Mouse (Mus musculus) cortical plate, adult 2 months (tissue): ENCODE data around the gene Hhipl2. TPM values are rescaled to one million over a fixed set of nuclear protein-coding genes. Genes with fewer than 3 reads are reported as not detected.
"Not testable (repeated sequence)": the region's sequence is repeated elsewhere in the genome, so short reads cannot be mapped to it uniquely, and the experiment has no call there.

Experiments used
- H3K27ac ChIP-seq: fragments of 200-500 bp; 2 replicates; pipeline ENCODE4 v1.5.1; 2012; ENCODE audit warnings: low read length, control low read depth, inconsistent platforms; ENCODE audit not compliant: insufficient read depth
- H3K4me1 ChIP-seq: fragments of 200-500 bp; 2 replicates; pipeline ENCODE4 v1.6.1; 2011; ENCODE audit warnings: low read length; ENCODE audit not compliant: control insufficient read depth, insufficient read depth
- H3K4me3 ChIP-seq: fragments of 200-500 bp; 2 replicates; pipeline ENCODE4 v1.5.1; 2011; ENCODE audit warnings: mild to moderate bottlenecking, low read length, control low read depth; ENCODE audit not compliant: insufficient read depth
- CTCF ChIP-seq: fragments of 200-500 bp; IDR thresholded peaks from 2 replicates; pipeline ENCODE4 v1.5.1; 2011; ENCODE audit warnings: mild to moderate bottlenecking, control low read depth, low read length; ENCODE audit not compliant: insufficient read depth; ENCODE audit errors: extremely low read depth
- POLR2A ChIP-seq: fragments of 200-500 bp; IDR thresholded peaks from 2 replicates; pipeline ENCODE4 v1.6.1; 2011; ENCODE audit warnings: mild to moderate bottlenecking, low read length, control low read depth; ENCODE audit not compliant: insufficient read depth; ENCODE audit errors: extremely low read depth
- polyA plus RNA-seq: library from polyadenylated mRNA; depleted of rRNA; stranded (reverse); fragments of >200 nt; gene quantifications from 2 replicates; pipeline ENCODE4 v1.2.3, GENCODE M21; 2012; rRNA removed

The Hhipl2 gene
- 0.72 and 0.79 TPM in 2 replicates for polyA plus RNA-seq

DNA sequence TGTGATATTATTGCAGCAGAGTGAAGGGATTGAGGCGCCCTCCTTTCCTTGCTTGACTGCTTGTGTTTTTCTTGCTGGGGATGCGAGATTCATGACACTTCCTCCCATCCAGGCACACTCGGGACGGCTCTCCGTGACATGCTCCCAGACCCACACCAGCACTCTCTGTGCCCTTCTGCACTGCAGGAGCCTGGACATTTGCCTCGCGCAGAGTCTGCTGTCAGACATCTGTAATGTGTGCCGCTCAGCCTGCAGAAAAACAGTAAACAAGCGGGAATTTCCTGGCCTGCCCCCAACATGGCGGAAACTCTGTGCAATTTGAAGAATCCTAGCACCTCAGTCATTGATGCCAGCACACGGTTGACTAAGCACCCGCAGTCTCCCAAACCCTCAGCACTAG, at the start of gene Hhipl2:
Gene Hhipl2, plus strand, starts transcription at position 343 of the 400 bp plus-strand sequence.
- no peak within 1 kb of the TSS for H3K4me3 ChIP-seq
- TF ChIP-seq CTCF, result no peak
- no peak for TF ChIP-seq POLR2A
- no peak within 1 kb of the TSS for H3K27ac ChIP-seq
- H3K4me1 ChIP-seq, result no peaks in the 10 kb centered on the region

- TF ChIP-seq POLR2A (no peak), CTCF (no peak)
- Histone ChIP-seq H3K4me1 (peaks cover 5% of the 10 kb centered on the region), H3K4me3 (peak overlapping the region; percentile 48), H3K27ac (no peak overlapping the region)
Observed at GRCm38 (mm10) chr1:183368601-183369400, 49.2 kb upstream of the Hhipl2 start.

DNA sequence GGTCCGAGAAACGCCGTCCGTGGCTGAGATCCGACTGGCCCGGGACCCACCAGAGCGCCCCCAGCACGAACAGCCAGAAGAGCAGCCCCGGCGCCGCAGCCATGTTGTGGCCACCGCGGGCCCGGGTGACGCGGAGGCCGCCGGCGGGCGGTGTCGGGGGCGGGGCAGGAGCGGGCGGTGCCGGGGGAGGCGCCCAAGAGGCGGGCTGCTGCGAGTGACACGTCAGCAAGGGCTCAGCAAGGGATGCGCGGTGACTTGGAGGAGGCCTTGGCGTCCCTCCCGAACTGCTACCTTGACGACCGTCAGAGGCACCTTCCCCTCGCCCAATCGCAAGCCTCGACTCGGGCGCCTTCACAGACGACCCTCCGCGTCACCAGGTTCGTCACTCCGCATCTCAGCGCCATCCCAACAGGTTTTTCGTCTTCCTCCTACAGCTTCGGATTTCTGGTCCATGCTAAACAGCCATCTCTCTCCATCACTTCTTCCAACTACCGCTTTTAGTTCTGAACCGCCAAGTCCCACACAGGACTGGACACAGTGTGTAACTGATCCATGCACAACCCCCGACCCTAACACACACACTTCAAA, 48.5 kb upstream of the Hhipl2 start, which contains the start of gene Mia3:
Gene Mia3, minus strand, starts transcription at position 127 of the 588 bp plus-strand sequence.
- Histone ChIP-seq H3K4me3 (peak within 1 kb of the TSS; percentile 48), H3K4me1 (peaks cover 5% of the 10 kb centered on the region), H3K27ac (0 out of 2 replicates have a peak within 1 kb of the TSS, but pooled peaks have one; percentile 24)
- TF ChIP-seq POLR2A, result peak; percentile 89
- no peak for TF ChIP-seq CTCF

GRCm38 (mm10) chr1:183374728-183375127, 43.3 kb upstream of the Hhipl2 start:
- no peaks in the 10 kb centered on the region; the same call in 1 of the 2 replicates for H3K4me1 ChIP-seq
- no peak overlapping the region for H3K4me3 ChIP-seq
- no peak overlapping the region for H3K27ac ChIP-seq
- TF ChIP-seq POLR2A (no peak), CTCF (no peak)

GRCm38 (mm10) chr1:183377045-183377444, 41.0 kb upstream of the Hhipl2 start:
- H3K4me3 ChIP-seq, result no peak overlapping the region
- H3K27ac ChIP-seq, result no peak overlapping the region
- H3K4me1 ChIP-seq, result no peaks in the 10 kb centered on the region
- TF ChIP-seq CTCF (no peak), POLR2A (no peak)

- no peak for TF ChIP-seq POLR2A
- no peak for TF ChIP-seq CTCF
- Histone ChIP-seq H3K4me1 (no peaks in the 10 kb centered on the region), H3K27ac (peak overlapping the region; percentile 47; the same call in 1 of the 2 replicates), H3K4me3 (no peak overlapping the region)
Observed at GRCm38 (mm10) chr1:183378321-183378941, 39.6 kb upstream of the Hhipl2 start.

GRCm38 (mm10) chr1:183379376-183379775, 38.6 kb upstream of the Hhipl2 start:
- H3K27ac ChIP-seq, H3K4me1 ChIP-seq, H3K4me3 ChIP-seq: not testable (repeated sequence)

DNA sequence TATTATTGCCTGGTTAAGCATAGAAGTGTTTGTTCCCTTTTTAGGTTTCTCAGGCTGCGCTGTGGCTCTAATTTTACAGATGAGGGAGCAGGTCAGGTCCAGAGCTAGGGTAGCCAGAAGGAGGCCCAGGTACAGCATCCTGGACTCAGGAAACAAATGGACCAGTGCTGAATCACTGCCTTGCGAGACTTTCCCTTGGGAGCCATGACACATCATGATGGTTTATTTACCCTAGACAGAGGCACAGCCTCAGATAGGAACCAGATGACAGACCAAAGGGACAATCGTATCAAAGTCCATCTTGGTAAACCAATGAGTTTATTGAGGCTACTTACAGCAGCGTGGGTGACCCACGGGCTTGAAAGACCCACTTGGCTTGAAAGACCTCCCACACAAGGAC, 36.2 kb upstream of the Hhipl2 start:
- TF ChIP-seq POLR2A (no peak), CTCF (no peak)
- Histone ChIP-seq H3K27ac (no peak overlapping the region), H3K4me1 (no peaks in the 10 kb centered on the region), H3K4me3 (no peak overlapping the region)

DNA sequence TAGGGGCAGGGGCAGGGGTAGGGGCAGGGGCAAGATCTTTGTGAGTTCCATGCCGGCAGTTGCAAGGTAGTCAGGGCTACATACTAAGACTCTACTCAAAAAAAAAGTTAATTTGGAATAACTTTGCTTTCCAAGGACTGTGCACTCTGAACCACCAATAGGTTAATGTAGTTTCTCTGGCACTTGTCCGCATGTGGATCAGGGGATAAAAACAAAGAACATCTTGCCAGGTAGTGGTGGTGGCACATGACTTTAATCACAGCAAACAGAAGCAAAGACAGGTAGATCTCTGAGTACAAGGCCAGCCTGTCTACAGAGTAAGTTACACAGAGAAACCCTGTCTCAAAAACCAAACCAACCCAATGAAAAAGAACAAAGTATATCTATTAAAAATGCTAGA, 35.4 kb upstream of the Hhipl2 start:
- no peak overlapping the region for H3K27ac ChIP-seq

GRCm38 (mm10) chr1:183387421-183387820, 30.6 kb upstream of the Hhipl2 start:
- H3K4me3 ChIP-seq, H3K27ac ChIP-seq, H3K4me1 ChIP-seq: not testable (repeated sequence)

More for the DNA sequence above, 35.4 kb upstream of the Hhipl2 start:
- no peak for TF ChIP-seq CTCF
- TF ChIP-seq POLR2A, result no peak
- no peak overlapping the region for H3K4me3 ChIP-seq
- H3K4me1 ChIP-seq, result no peaks in the 10 kb centered on the region
